Mouse (Mus musculus): ENCODE measurements around the gene Reg3a. TPM values are rescaled to one million over a fixed set of nuclear protein-coding genes. Genes with fewer than 3 reads are reported as not detected.
"Not testable (repeated sequence)": the region's sequence is repeated elsewhere in the genome, so short reads cannot be mapped to it uniquely, and the experiment has no call there.

Reg3a gene
- not detected in 2 replicates for polyA plus RNA-seq (2016; fragmentation: Nextera tagmentation; extraction: Ambion mirVana)

DNA sequence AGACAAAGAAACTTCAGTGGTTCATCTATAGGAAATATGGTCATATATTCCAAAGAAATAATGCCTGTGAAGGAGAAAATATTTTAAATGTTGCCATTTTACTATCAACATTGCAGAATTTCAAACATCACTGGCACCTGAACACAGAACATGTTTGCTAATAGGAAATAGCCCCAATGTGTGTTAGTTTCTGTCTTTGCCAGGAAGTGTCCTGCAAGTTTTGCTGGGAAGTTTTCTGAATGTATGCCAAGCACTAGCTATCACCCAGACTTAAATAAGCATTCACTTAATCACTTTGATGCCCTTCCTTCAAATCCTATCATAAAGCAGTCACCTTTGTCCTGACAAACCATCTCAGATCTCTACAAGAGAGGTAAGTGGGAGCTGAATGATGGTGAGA, at the start of gene Reg3a:
Reg3a (plus strand) TSS at position 301 of the 400 bp plus-strand sequence.
- Histone ChIP-seq H3K4me1 (no peaks in the 10 kb centered on the region), H3K4me3 (no peak within 1 kb of the TSS), H3K9me3 (no peaks in the 10 kb centered on the region), H3K27me3 (ENCODE audit: poor library complexity, severe bottlenecking) (no peaks in the 10 kb centered on the region), H3K27ac (no peak within 1 kb of the TSS), H3K36me3 (replicated peaks) (no peaks in the 10 kb centered on the region)
- DNase-seq (ENCODE audit: extremely low spot score, low spot score): no peak

DNA sequence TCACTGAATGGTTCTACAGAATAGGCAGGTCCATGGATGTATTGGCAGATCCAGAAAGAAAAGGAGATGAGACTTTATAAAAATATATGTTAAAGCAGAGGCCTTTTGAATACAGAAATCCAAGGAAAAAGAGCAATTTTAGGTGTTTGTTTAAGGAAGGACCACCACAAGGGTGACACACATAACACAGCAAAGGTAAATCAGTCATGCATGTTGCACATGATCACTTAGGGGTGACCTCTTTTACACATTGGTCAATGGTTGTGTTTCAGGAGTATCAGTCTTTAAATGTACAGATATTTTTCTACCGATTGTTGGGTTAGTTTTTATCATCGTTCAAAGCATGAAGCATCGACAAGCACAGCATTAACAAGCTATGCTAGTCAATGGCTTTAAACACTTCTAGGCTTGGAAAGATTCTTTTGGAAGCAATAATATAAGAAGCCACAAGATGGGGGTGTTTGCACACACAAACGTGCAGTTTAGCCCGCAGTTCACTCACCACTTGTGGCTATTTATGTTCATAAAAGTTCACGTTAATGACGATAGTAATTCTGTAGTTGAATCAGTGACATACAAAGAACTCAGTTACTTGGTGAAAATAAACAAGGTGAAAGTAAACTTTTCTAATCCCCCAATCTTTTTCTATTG, 48.5 kb upstream of the Reg3a start:
- WGBS: 47% methylated on average over 7 of the region's 7 CpGs
- DNase-seq (ENCODE audit: extremely low spot score, low spot score): no peak

DNA sequence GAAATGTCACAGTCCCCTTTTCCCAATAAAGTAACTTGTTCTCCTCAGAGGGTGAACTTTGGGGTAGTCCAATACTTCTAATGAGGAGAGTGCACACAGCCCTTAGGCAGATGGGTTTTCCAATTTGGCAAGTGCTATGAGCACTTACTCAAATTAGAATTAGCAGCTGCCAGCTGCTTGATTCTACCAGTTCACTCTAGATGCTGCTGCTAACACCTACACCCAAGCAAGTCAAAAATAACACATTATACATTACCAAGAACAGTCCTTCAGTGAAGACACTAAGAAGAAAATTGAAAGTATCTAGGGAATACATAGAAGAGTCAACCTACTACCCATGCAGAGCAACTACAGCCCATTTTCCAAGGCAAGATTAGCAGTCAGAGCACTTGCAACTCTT, 40.2 kb upstream of the Reg3a start:
- Histone ChIP-seq H3K27me3 (ENCODE audit: poor library complexity, severe bottlenecking) (no peaks in the 10 kb centered on the region), H3K36me3 (replicated peaks) (no peaks in the 10 kb centered on the region), H3K27ac (no peak overlapping the region), H3K4me3 (no peak overlapping the region), H3K9me3 (no peaks in the 10 kb centered on the region), H3K4me1 (no peaks in the 10 kb centered on the region)
- DNase-seq (ENCODE audit: extremely low spot score, low spot score): no peak

More for the DNA sequence above, 48.5 kb upstream of the Reg3a start:
- Histone ChIP-seq H3K36me3 (replicated peaks) (no peaks in the 10 kb centered on the region), H3K4me1 (no peaks in the 10 kb centered on the region), H3K4me3 (no peak overlapping the region), H3K27me3 (ENCODE audit: poor library complexity, severe bottlenecking) (no peaks in the 10 kb centered on the region), H3K9me3 (no peaks in the 10 kb centered on the region), H3K27ac (no peak overlapping the region)

DNA sequence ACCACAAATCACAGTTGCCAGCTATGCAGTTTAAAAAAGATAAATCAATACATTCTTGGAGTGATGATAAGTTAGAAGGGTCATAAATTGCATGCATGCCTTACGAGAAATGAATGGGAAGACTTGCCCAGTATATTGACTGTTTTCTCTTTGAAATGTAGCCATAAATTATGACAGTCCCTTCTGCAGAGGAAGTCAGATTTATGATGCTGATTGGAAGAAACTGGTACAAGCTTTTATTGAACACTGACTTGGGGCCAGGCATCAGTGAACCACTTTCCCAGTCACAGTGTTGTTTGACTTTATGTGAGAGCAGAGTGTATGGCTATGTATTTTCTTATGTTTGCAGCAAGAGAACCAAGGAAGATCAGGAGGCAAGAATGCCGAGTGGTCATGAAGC, 38.8 kb upstream of the Reg3a start:
- Histone ChIP-seq H3K4me1 (no peaks in the 10 kb centered on the region), H3K27me3 (ENCODE audit: poor library complexity, severe bottlenecking) (no peaks in the 10 kb centered on the region), H3K36me3 (replicated peaks) (no peaks in the 10 kb centered on the region), H3K27ac (no peak overlapping the region), H3K9me3 (no peaks in the 10 kb centered on the region), H3K4me3 (no peak overlapping the region)
- WGBS: 89% methylated on average over 2 of the region's 2 CpGs
- DNase-seq (ENCODE audit: extremely low spot score, low spot score): no peak

- H3K4me3 ChIP-seq: no peak overlapping the region
- H3K27ac ChIP-seq: no peak overlapping the region
- no peaks in the 10 kb centered on the region for H3K9me3 ChIP-seq
- H3K4me1 ChIP-seq: no peaks in the 10 kb centered on the region
- no peaks in the 10 kb centered on the region for H3K27me3 ChIP-seq (ENCODE audit: poor library complexity, severe bottlenecking)
- 82% methylated on average over 2 of the region's 2 CpGs for WGBS
- no peak for DNase-seq (ENCODE audit: extremely low spot score, low spot score)
- no peaks in the 10 kb centered on the region for H3K36me3 ChIP-seq (replicated peaks)
Observed at GRCm38 (mm10) chr6:78361971-78362563, 18.4 kb upstream of the Reg3a start.

DNA sequence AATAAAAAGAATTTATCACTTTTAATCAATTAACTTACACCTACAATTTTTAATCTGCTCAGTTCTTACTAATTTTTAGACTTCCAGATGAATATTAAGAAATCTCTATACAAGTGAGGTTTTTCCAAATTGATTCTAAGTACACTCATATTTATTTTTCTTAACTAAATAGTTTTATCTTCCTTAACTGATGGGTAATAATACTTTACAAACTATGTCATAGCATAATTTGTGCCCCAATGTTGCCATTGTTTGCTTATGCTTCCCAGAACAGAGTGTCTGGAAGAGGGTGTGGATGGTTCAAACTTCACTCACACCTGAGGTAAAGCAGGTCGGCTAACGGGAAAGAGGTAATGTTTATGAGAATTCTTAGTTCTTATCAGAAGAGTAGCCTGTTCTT, 10.2 kb upstream of the Reg3a start, which contains the start of gene Reg3b:
Reg3b (plus strand) TSS at position 301 of the 400 bp plus-strand sequence.
- Histone ChIP-seq H3K9me3 (no peaks in the 10 kb centered on the region), H3K4me1 (no peaks in the 10 kb centered on the region), H3K4me3 (no peak within 1 kb of the TSS), H3K36me3 (replicated peaks) (no peaks in the 10 kb centered on the region), H3K27ac (no peak within 1 kb of the TSS), H3K27me3 (ENCODE audit: poor library complexity, severe bottlenecking) (no peaks in the 10 kb centered on the region)
- 99% methylated on average over 2 of the region's 2 CpGs for WGBS
- DNase-seq (ENCODE audit: extremely low spot score, low spot score): no peak

DNA sequence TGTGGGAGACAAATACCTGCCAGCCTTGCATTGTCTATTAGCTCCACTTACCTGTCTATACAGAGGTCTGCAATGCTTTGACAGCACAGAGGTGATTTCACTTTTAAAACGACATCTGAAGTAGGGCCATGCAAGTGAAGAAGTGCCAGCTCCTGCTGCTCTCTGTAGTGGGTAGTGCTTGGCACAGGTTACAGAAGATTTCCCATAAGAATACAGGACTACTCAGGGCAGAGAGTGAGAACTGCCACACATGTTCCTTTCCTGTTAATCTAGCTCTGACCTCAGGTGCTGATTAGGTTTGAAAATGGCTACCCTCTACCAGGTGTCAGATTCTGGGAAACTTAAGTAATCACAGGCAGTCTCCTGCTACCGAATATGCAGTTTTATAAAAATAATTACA, 1.7 kb upstream of the Reg3a start, which contains the start of gene Reg3d:
Reg3d (minus strand) TSS at position 101 of the 400 bp plus-strand sequence.
- Histone ChIP-seq H3K4me3 (no peak within 1 kb of the TSS), H3K9me3 (no peaks in the 10 kb centered on the region), H3K36me3 (replicated peaks) (no peaks in the 10 kb centered on the region), H3K4me1 (no peaks in the 10 kb centered on the region), H3K27me3 (ENCODE audit: poor library complexity, severe bottlenecking) (no peaks in the 10 kb centered on the region), H3K27ac (no peak within 1 kb of the TSS)
- DNase-seq (ENCODE audit: extremely low spot score, low spot score): no peak
- WGBS: 78% methylated on average over 2 of the region's 2 CpGs

- Histone ChIP-seq H3K27ac (no peak overlapping the region), H3K4me3 (no peak overlapping the region), H3K36me3 (replicated peaks) (no peaks in the 10 kb centered on the region), H3K4me1 (no peaks in the 10 kb centered on the region), H3K9me3 (no peaks in the 10 kb centered on the region), H3K27me3 (ENCODE audit: poor library complexity, severe bottlenecking) (no peaks in the 10 kb centered on the region)
- DNase-seq (ENCODE audit: extremely low spot score, low spot score): no peak
- 92% methylated on average over 3 of the region's 3 CpGs for WGBS
Observed at GRCm38 (mm10) chr6:78385609-78386008, 5.1 kb downstream of the Reg3a start.

- 94% methylated on average over 5 of the region's 17 CpGs for WGBS
- not testable (repeated sequence) for H3K36me3 ChIP-seq (replicated peaks); H3K9me3 ChIP-seq; H3K27ac ChIP-seq; H3K4me3 ChIP-seq; DNase-seq (ENCODE audit: extremely low spot score, low spot score); H3K4me1 ChIP-seq; H3K27me3 ChIP-seq (ENCODE audit: poor library complexity, severe bottlenecking)
Observed at GRCm38 (mm10) chr6:78395323-78395722, 14.8 kb downstream of the Reg3a start, which contains the start of gene Reg2. Reg2 (plus strand) TSS chr6:78395623.

GRCm38 (mm10) chr6:78422411-78422810, 41.9 kb downstream of the Reg3a start, which contains the start of gene Reg1:
Reg1 (plus strand) TSS chr6:78422711.
- H3K4me3 ChIP-seq; H3K9me3 ChIP-seq; H3K27ac ChIP-seq; DNase-seq (ENCODE audit: extremely low spot score, low spot score); H3K4me1 ChIP-seq; H3K27me3 ChIP-seq (ENCODE audit: poor library complexity, severe bottlenecking); H3K36me3 ChIP-seq (replicated peaks): not testable (repeated sequence)

DNA sequence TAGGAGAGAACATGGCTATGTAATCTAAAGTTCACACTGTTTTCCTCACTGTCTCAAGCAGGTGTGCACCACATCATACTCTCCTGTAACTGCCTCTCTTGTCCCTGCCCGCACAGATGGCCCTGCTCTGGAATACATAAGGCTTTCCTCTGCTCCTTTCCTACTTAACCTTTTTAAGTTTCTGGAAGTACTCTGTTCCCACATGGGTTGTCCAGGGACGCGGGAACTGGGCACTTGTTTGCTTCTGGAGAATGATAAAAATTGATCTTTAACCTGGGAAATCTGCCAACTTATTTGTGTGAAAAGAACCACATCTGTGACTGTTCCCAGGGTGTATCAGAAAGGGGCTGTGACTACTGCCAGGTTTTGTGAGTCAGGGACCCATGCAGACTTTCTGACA, 45.0 kb downstream of the Reg3a start:
- no peaks in the 10 kb centered on the region for H3K4me1 ChIP-seq
- no peaks in the 10 kb centered on the region for H3K36me3 ChIP-seq (replicated peaks)
- no peak overlapping the region for H3K4me3 ChIP-seq
- no peak for DNase-seq (ENCODE audit: extremely low spot score, low spot score)
- 92% methylated on average over 3 of the region's 3 CpGs for WGBS
- H3K27me3 ChIP-seq (ENCODE audit: poor library complexity, severe bottlenecking): no peaks in the 10 kb centered on the region
- no peak overlapping the region for H3K27ac ChIP-seq
- no peaks in the 10 kb centered on the region for H3K9me3 ChIP-seq
